Mouse (Mus musculus): ENCODE measurements around the gene Trem2. TPM values are rescaled to one million over a fixed set of nuclear protein-coding genes. Genes with fewer than 3 reads are reported as not detected.
"Not testable (repeated sequence)": the region's sequence is repeated elsewhere in the genome, so short reads cannot be mapped to it uniquely, and the experiment has no call there.

Gene Trem2
- total and polyA plus RNA-seq, 2 experiments from 2014 or later: 8.4 to 23.6 TPM

GRCm38 (mm10) chr17:48350681-48351193, 4.5 kb downstream of the Trem2 start:
- ATAC-seq (ENCODE audit: low FRiP score) (no peak), DNase-seq (ENCODE audit: low spot score) (no peak)
- Histone ChIP-seq H3K9me3 (ENCODE audit: low read length) (no peaks in the 10 kb centered on the region), H3K4me2 (ENCODE audit: low read depth, low read length, poor library complexity, severe bottlenecking) (no peak overlapping the region), H3K4me1 (ENCODE audit: insufficient read depth, low read length) (no peaks in the 10 kb centered on the region), H3K36me3 (ENCODE audit: insufficient read depth, low read length) (no peaks in the 10 kb centered on the region), H3K27me3 (ENCODE audit: insufficient read depth, low read length) (no peaks in the 10 kb centered on the region), H3K27ac (ENCODE audit: low read depth, low read length) (no peak overlapping the region), H3K9ac (replicated peaks; ENCODE audit: low read length, poor library complexity, severe bottlenecking) (no peak overlapping the region), H3K4me3 (ENCODE audit: low read depth, low read length) (no peak overlapping the region)
- TF ChIP-seq CTCF (IDR thresholded peaks at IDR 0.05): no peak
- 77% methylated on average over 5 of the region's 5 CpGs for WGBS

GRCm38 (mm10) chr17:48352976-48353375, 6.8 kb downstream of the Trem2 start:
- not testable (repeated sequence) for ATAC-seq (ENCODE audit: low FRiP score)
- WGBS: 62% methylated on average over 7 of the region's 7 CpGs

GRCm38 (mm10) chr17:48355822-48356221, 9.6 kb downstream of the Trem2 start:
- Histone ChIP-seq H3K36me3 (ENCODE audit: insufficient read depth, low read length) (no peaks in the 10 kb centered on the region), H3K4me3 (ENCODE audit: low read depth, low read length) (no peak overlapping the region), H3K9ac (replicated peaks; ENCODE audit: low read length, poor library complexity, severe bottlenecking) (no peak overlapping the region), H3K4me1 (ENCODE audit: insufficient read depth, low read length) (no peaks in the 10 kb centered on the region), H3K27me3 (ENCODE audit: insufficient read depth, low read length) (no peaks in the 10 kb centered on the region), H3K4me2 (ENCODE audit: low read depth, low read length, poor library complexity, severe bottlenecking) (no peak overlapping the region), H3K27ac (ENCODE audit: low read depth, low read length) (no peak overlapping the region), H3K9me3 (ENCODE audit: low read length) (no peaks in the 10 kb centered on the region)
- 85% methylated on average over 3 of the region's 3 CpGs for WGBS
- no peak for ATAC-seq (ENCODE audit: low FRiP score)
- DNase-seq (ENCODE audit: low spot score): no peak
- TF ChIP-seq CTCF (IDR thresholded peaks at IDR 0.05): no peak

More at GRCm38 (mm10) chr17:48352976-48353375, 6.8 kb downstream of the Trem2 start:
- not testable (repeated sequence) for H3K4me1 ChIP-seq (ENCODE audit: insufficient read depth, low read length); H3K4me2 ChIP-seq (ENCODE audit: low read depth, low read length, poor library complexity, severe bottlenecking); H3K27me3 ChIP-seq (ENCODE audit: insufficient read depth, low read length); DNase-seq (ENCODE audit: low spot score); H3K27ac ChIP-seq (ENCODE audit: low read depth, low read length); H3K36me3 ChIP-seq (ENCODE audit: insufficient read depth, low read length); H3K4me3 ChIP-seq (ENCODE audit: low read depth, low read length); H3K9ac ChIP-seq (replicated peaks; ENCODE audit: low read length, poor library complexity, severe bottlenecking); H3K9me3 ChIP-seq (ENCODE audit: low read length)

GRCm38 (mm10) chr17:48357892-48358291, 11.7 kb downstream of the Trem2 start:
- Histone ChIP-seq H3K27me3 (ENCODE audit: insufficient read depth, low read length) (no peaks in the 10 kb centered on the region), H3K4me2 (ENCODE audit: low read depth, low read length, poor library complexity, severe bottlenecking) (no peak overlapping the region), H3K4me1 (ENCODE audit: insufficient read depth, low read length) (no peaks in the 10 kb centered on the region), H3K9me3 (ENCODE audit: low read length) (no peaks in the 10 kb centered on the region), H3K4me3 (ENCODE audit: low read depth, low read length) (no peak overlapping the region), H3K27ac (ENCODE audit: low read depth, low read length) (no peak overlapping the region), H3K36me3 (ENCODE audit: insufficient read depth, low read length) (no peaks in the 10 kb centered on the region), H3K9ac (replicated peaks; ENCODE audit: low read length, poor library complexity, severe bottlenecking) (no peak overlapping the region)
- TF ChIP-seq CTCF (IDR thresholded peaks at IDR 0.05): no peak
- ATAC-seq (ENCODE audit: low FRiP score) (no peak), DNase-seq (ENCODE audit: low spot score) (no peak)
- WGBS: 60% methylated on average over 2 of the region's 2 CpGs

- Histone ChIP-seq H3K9me3 (ENCODE audit: low read length) (no peaks in the 10 kb centered on the region), H3K4me1 (ENCODE audit: insufficient read depth, low read length) (no peaks in the 10 kb centered on the region), H3K4me3 (ENCODE audit: low read depth, low read length) (no peak within 1 kb of the TSS), H3K36me3 (ENCODE audit: insufficient read depth, low read length) (no peaks in the 10 kb centered on the region), H3K9ac (replicated peaks; ENCODE audit: low read length, poor library complexity, severe bottlenecking) (no peak within 1 kb of the TSS), H3K4me2 (ENCODE audit: low read depth, low read length, poor library complexity, severe bottlenecking) (no peak within 1 kb of the TSS), H3K27ac (ENCODE audit: low read depth, low read length) (no peak within 1 kb of the TSS), H3K27me3 (ENCODE audit: insufficient read depth, low read length) (no peaks in the 10 kb centered on the region)
- no peak for TF ChIP-seq CTCF (IDR thresholded peaks at IDR 0.05)
- ATAC-seq (ENCODE audit: low FRiP score) (no peak), DNase-seq (ENCODE audit: low spot score) (no peak)
- WGBS: 87% methylated on average over 7 of the region's 7 CpGs
These were observed 13.4 kb downstream of the Trem2 start, which contains the start of gene Treml1 for GRCm38 (mm10) chr17:48359616-48360015. Gene Treml1 (plus strand): TSS chr17:48359916.

- Histone ChIP-seq H3K4me3 (ENCODE audit: low read depth, low read length) (no peak overlapping the region), H3K9ac (replicated peaks; ENCODE audit: low read length, poor library complexity, severe bottlenecking) (no peak overlapping the region), H3K36me3 (ENCODE audit: insufficient read depth, low read length) (no peaks in the 10 kb centered on the region), H3K4me2 (ENCODE audit: low read depth, low read length, poor library complexity, severe bottlenecking) (no peak overlapping the region), H3K27me3 (ENCODE audit: insufficient read depth, low read length) (no peaks in the 10 kb centered on the region), H3K9me3 (ENCODE audit: low read length) (no peaks in the 10 kb centered on the region), H3K4me1 (ENCODE audit: insufficient read depth, low read length) (no peaks in the 10 kb centered on the region), H3K27ac (ENCODE audit: low read depth, low read length) (no peak overlapping the region)
- WGBS: 86% methylated on average over 4 of the region's 4 CpGs
- no peak for TF ChIP-seq CTCF (IDR thresholded peaks at IDR 0.05)
- ATAC-seq (ENCODE audit: low FRiP score) (no peak), DNase-seq (ENCODE audit: low spot score) (no peak)
These were observed 14.3 kb downstream of the Trem2 start for GRCm38 (mm10) chr17:48360462-48360861.
